Mouse (Mus musculus): Measurements from ENCODE around the gene Tldc1. TPM values are rescaled to one million over a fixed set of nuclear protein-coding genes. Genes with fewer than 3 reads are reported as not detected.

The Tldc1 gene
- polyA plus RNA-seq, 1 experiment from 2014 or later: 17.3 TPM

DNA sequence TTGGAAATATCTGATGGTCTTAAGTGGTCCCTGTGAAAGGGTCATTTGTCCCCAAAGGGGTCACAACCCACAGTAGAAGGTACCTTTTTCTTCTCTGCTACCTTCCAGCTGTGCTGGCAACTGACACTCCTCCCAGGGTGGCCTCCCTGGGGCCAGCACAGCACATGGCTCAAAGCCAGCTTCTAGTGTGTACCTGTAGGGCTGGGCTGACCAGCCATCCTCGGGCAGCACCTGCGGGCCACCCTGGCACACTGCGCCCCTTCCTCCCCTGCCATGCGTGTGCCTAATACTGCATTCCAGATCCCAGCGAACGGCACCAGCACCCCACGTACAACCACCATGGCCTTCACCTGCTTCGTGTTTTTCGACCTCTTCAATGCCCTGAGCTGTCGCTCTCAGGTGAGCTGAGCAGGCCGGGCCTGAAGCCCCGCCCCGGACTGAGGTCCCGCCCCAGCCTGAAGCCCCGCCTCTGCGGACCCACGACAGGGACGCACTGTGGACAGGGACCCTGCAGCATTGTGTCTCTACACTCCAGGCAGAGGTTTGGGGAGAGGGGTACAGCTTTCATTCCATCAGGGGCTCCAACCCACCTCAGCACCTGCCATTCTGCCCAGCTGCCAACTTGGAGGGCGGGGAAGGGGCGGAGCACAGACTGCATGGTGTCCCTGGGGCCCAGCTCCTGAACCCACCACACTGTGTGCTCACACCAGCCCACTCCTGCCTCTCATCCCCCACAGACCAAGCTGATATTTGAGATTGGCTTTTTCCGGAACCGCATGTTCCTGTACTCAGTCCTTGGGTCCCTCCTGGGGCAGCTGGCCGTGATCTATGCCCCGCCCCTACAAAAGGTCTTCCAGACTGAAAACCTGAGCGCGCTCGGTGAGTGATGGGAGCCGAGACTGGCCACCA lies 22.7 kb downstream of the Tldc1 start:
- peaks cover 29% of the 10 kb centered on the region for H3K27me3 ChIP-seq (ENCODE audit: poor library complexity, severe bottlenecking)
- 0 out of 2 replicates have a peak, but pooled peaks cover 1% of the 10 kb centered on the region for H3K36me3 ChIP-seq (replicated peaks)
- WGBS: 17% methylated on average over 28 of the region's 28 CpGs
- no peaks in the 10 kb centered on the region for H3K9me3 ChIP-seq
- H3K4me3 ChIP-seq: peak overlapping the region; percentile 49
- no peak for DNase-seq (ENCODE audit: extremely low spot score, low spot score)
- peaks cover 39% of the 10 kb centered on the region for H3K4me1 ChIP-seq
- H3K27ac ChIP-seq: peak overlapping the region; percentile 53

DNA sequence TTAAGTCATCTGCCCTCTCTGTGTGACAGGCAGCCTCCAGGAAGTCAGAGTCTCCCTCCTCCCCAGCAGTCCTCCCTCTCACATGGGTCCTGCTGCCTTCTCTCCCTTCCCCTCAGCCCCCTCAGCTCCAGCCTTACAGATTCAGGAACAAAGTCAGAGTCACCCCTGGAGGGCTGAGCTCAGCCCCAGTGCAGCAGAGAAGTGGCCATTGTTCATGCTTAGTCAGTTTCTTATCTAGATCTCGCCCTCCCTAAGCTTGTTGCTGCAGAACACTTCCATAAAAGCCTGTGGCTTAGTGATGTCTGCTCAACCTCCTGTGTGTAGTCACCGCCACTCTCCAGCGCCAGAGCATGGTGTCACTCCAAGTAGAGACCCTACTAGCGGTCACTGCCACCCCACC lies 33.6 kb downstream of the Tldc1 start:
- Histone ChIP-seq H3K27ac (no peak overlapping the region), H3K27me3 (ENCODE audit: poor library complexity, severe bottlenecking) (no peaks in the 10 kb centered on the region), H3K4me3 (no peak overlapping the region), H3K36me3 (replicated peaks) (no peaks in the 10 kb centered on the region), H3K9me3 (no peaks in the 10 kb centered on the region), H3K4me1 (peaks cover 16% of the 10 kb centered on the region)
- DNase-seq (ENCODE audit: extremely low spot score, low spot score): no peak
- 89% methylated on average over 4 of the region's 4 CpGs for WGBS

DNA sequence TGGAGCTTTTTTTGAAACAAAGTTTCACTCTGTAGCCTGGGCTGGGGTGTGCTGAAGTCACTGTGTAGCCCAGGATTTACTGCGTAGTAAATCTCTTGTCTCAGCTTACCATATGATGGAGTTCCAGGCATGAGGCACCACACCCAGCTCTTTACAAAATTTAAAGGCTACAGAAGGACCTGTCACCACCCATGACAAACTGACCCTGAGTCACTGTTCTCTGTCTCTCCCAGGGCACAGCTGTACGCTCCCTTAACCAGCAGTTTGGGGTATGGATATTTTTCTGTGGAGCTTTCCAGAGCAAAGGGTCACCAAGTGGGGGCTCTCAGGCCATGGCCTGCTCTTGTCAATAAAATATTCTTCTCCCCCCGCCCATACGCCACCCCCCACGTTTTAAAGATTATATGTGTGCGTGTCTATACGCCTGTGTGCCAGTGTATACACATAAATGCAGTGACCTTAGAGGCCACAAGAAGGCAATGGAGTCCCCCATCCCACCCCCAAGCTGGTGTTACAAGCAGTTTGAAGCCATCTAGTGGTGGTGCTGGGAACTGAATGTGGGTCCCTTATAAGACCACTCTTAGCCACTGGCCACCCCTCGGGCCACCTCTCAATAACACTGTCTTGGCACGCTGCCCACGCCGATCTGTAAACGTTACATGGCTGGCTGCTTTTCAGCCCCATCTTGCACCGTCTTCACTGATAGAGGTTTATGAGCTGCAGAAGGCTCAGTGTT lies 34.8 kb downstream of the Tldc1 start:
- 68% methylated on average over 13 of the region's 13 CpGs for WGBS
- Histone ChIP-seq H3K27me3 (ENCODE audit: poor library complexity, severe bottlenecking) (no peaks in the 10 kb centered on the region), H3K4me3 (no peak overlapping the region), H3K9me3 (no peaks in the 10 kb centered on the region), H3K36me3 (replicated peaks) (no peaks in the 10 kb centered on the region), H3K27ac (no peak overlapping the region), H3K4me1 (peaks cover 16% of the 10 kb centered on the region)
- peak; percentile 56 for DNase-seq (ENCODE audit: extremely low spot score, low spot score)

DNA sequence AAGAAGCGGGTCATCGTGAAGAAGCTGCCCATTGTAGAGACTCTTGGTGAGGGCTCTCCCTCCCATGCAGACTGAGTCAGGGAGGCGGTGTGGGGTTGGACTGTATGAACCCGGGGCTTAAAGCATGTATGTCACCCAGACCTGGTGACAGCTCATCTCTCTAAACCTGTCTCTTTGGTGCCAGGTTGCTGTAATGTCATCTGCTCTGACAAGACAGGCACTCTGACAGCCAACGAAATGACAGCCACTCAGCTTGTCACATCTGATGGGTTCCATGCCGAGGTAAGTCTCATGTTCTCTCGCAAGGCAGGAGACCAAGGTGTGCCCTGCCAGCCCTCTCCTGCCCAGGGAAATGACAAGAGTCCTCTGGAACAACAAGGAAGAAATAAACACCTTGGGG lies 35.8 kb downstream of the Tldc1 start:
- 93% methylated on average over 7 of the region's 7 CpGs for WGBS
- no peak overlapping the region for H3K27ac ChIP-seq
- H3K9me3 ChIP-seq: no peaks in the 10 kb centered on the region
- H3K36me3 ChIP-seq (replicated peaks): no peaks in the 10 kb centered on the region
- H3K4me1 ChIP-seq: peaks cover 16% of the 10 kb centered on the region
- H3K4me3 ChIP-seq: no peak overlapping the region
- no peak for DNase-seq (ENCODE audit: extremely low spot score, low spot score)
- no peaks in the 10 kb centered on the region for H3K27me3 ChIP-seq (ENCODE audit: poor library complexity, severe bottlenecking)

DNA sequence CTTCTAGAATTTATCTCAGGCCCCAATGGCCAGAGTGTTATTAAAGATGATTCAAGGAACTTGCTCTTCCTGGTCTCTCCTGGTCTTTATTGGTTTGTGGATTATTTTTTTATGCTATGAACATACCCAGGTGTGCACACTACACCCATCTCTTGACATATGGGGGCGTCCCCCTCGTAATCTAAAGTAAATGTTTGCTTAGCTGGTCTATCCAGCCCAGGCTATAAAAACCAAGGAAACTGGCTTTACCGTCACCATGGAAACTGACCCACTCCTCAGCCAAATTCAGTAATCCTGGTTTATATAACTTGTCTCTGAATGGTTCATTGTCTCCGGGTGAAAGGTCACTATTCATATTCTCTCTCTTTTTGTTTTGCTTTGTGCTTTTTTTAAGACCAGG lies 37.6 kb downstream of the Tldc1 start:
- Histone ChIP-seq H3K9me3 (no peaks in the 10 kb centered on the region), H3K4me1 (peaks cover 16% of the 10 kb centered on the region), H3K36me3 (replicated peaks) (no peaks in the 10 kb centered on the region), H3K27ac (no peak overlapping the region), H3K27me3 (ENCODE audit: poor library complexity, severe bottlenecking) (no peaks in the 10 kb centered on the region), H3K4me3 (no peak overlapping the region)
- WGBS: 81% methylated on average over 4 of the region's 4 CpGs
- DNase-seq (ENCODE audit: extremely low spot score, low spot score): no peak

DNA sequence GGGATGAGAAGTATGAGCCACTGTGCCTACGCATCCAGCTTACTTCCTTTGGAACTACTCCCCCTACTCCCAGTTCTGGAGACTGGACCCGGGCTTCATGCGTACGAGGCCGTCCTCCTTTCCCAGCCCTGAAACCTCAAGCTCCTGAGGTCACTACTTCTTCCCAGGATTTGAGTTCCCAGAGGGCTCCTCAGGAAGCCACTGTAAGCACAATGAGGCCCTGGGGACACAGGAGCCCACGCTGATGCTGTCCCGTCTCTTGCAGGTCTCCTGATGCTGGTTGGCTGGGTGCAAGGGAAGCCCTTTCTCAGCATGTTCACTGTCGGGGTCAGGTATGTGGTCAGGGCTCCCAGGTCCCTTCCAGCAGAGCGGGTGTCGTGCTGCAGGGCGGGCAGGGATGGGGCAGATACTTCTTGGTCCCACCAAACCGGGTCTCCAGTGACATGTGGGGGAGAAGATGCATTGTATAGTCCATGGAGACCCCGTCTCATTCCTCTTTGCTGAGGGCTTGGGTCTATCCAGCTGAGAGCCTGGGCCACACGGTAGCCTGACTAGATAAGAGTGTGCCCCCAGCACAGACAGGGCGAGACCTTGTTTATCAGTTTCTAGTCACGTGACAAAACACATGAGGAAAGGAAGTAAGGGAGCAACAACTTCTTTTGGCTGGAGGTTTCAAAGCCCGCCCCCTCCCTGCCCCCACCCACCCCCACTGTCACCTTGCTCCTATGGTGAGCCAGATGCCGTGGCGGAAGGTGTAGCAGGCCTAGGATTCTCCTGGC lies 39.9 kb downstream of the Tldc1 start:
- H3K4me3 ChIP-seq: no peak overlapping the region
- WGBS: 81% methylated on average over 19 of the region's 19 CpGs
- peaks cover 17% of the 10 kb centered on the region for H3K4me1 ChIP-seq
- no peaks in the 10 kb centered on the region for H3K36me3 ChIP-seq (replicated peaks)
- no peaks in the 10 kb centered on the region for H3K27me3 ChIP-seq (ENCODE audit: poor library complexity, severe bottlenecking)
- H3K27ac ChIP-seq: no peak overlapping the region
- no peak for DNase-seq (ENCODE audit: extremely low spot score, low spot score)
- no peaks in the 10 kb centered on the region for H3K9me3 ChIP-seq

DNA sequence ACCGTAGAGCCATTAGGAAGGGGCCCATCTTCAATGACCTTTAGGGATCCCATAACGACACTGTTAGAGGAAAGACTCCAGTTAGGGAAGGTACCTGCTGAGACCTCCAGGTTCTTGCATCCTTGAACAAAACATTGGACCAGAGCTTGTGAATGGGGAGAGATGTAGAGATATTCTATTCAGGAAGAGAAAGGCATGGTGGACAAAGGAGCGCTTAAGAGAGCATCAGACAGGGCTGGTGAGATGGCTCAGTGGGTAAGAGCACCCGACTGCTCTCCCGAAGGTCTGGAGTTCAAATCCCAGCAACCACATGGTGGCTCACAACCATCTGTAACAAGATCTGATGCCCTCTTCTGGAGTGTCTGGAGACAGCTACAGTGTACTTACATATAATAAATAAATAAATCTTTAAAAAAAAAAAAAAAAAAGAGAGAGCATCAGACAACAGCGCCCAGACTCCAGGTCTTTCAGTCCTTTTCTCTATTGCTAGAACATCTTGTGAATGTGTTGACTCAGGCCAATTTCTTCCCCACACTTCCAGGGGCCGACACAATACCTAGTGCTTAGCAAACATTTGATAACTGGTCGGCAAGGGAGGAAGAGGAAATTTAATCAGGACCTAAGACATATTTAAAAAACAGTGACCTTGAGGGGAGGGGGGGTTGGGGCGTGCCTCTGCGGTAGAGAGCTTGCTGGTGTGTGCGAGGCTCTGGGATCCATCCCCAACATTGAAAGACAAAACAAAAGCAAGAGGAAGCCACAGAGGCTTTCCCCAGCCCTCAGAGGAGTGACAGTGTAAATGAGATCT lies 40.9 kb downstream of the Tldc1 start:
- Histone ChIP-seq H3K4me1 (peaks cover 17% of the 10 kb centered on the region), H3K27ac (no peak overlapping the region), H3K4me3 (no peak overlapping the region), H3K9me3 (no peaks in the 10 kb centered on the region), H3K36me3 (replicated peaks) (no peaks in the 10 kb centered on the region), H3K27me3 (ENCODE audit: poor library complexity, severe bottlenecking) (0 out of 2 replicates have a peak, but pooled peaks cover 4% of the 10 kb centered on the region)
- WGBS: 84% methylated on average over 11 of the region's 11 CpGs
- no peak for DNase-seq (ENCODE audit: extremely low spot score, low spot score)

DNA sequence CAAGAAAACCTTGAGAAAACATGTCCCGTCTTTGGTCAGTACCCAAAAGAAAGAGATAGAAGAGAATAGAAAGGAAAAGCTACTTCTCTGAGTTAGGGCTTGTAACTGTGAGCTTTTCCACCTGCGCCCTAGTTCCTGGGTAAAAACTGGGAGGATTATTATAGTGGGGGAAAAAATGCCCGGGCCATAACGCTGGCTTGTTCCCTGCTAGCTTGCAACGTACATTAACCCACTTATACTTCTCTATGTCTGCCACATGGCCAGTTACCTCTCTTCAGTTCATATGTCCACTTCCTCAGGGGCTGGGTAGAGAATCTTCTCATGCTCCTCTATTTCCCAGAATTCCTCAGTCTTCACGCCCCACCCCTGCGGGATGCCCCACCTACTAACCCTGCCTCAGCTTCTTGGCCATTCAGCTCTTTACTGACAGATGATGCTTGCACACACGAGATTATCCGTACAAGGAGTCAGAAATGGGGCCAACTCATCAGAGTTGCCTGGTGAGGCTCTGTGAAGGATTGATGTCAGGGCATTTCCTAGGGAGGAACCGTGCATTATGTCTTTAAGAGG lies 41.8 kb downstream of the Tldc1 start:
- H3K27ac ChIP-seq: no peak overlapping the region

DNA sequence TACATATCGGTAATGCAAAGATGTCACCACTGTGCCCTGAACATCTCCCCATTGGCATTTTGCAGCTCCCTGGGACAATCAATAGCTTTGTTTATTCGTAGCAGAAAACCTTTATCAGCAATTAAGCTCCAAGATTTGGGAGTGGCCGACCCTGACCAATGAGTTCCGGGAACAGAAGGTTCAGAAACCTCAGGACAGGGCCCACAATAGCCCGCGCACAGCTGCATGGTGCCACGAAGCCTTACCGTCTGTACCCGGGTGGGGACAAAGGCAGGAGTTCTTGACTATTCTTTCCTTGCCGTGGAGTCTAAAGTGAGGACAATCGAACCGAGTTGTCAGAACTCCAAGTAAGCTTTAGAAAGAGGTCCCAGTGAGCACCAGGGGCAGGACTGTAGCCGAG lies 46.1 kb downstream of the Tldc1 start:
- WGBS: 83% methylated on average over 13 of the region's 13 CpGs
- Histone ChIP-seq H3K4me3 (no peak overlapping the region), H3K27ac (no peak overlapping the region), H3K9me3 (no peaks in the 10 kb centered on the region), H3K36me3 (replicated peaks) (no peaks in the 10 kb centered on the region), H3K27me3 (ENCODE audit: poor library complexity, severe bottlenecking) (0 out of 2 replicates have a peak, but pooled peaks cover 4% of the 10 kb centered on the region), H3K4me1 (peaks cover 9% of the 10 kb centered on the region)
- DNase-seq (ENCODE audit: extremely low spot score, low spot score): no peak

More for the DNA sequence above, 41.8 kb downstream of the Tldc1 start:
- H3K36me3 ChIP-seq (replicated peaks): no peaks in the 10 kb centered on the region
- H3K4me1 ChIP-seq: peaks cover 15% of the 10 kb centered on the region
- H3K27me3 ChIP-seq (ENCODE audit: poor library complexity, severe bottlenecking): 0 out of 2 replicates have a peak, but pooled peaks cover 4% of the 10 kb centered on the region
- no peaks in the 10 kb centered on the region for H3K9me3 ChIP-seq
- no peak for DNase-seq (ENCODE audit: extremely low spot score, low spot score)
- 90% methylated on average over 10 of the region's 10 CpGs for WGBS
- H3K4me3 ChIP-seq: no peak overlapping the region

DNA sequence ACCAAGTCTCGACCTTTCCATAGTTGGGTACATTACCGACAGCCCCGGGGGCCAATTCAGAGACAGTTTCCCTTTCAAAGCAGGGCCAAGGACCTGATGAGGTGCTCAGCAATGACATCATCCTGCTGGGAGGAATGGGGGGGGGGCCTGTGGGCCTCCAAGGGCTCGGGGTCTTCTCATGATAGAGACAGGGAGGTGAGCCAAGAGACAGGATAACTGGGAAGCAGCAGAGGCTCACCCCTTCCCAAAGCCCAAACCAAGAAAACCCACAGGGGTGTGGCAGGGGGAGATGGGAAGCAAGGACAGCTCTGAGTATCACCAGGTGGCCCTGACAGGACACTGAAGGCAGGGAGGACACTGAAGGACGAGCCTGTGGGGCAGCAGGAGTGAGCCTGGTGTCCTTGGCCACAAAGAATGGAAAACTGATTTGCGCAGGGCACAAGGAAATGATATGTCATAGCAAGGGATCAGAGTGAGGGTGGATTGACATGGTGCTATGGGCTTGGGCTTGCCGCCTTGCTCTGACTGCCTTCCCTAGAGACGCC lies 49.8 kb downstream of the Tldc1 start:
- Histone ChIP-seq H3K9me3 (no peaks in the 10 kb centered on the region), H3K36me3 (replicated peaks) (no peaks in the 10 kb centered on the region), H3K4me3 (no peak overlapping the region), H3K27ac (no peak overlapping the region), H3K4me1 (peaks cover 4% of the 10 kb centered on the region; the same call in 1 of the 2 replicates), H3K27me3 (ENCODE audit: poor library complexity, severe bottlenecking) (0 out of 2 replicates have a peak, but pooled peaks cover 4% of the 10 kb centered on the region)
- no peak for DNase-seq (ENCODE audit: extremely low spot score, low spot score)
- WGBS: 87% methylated on average over 8 of the region's 8 CpGs

DNA sequence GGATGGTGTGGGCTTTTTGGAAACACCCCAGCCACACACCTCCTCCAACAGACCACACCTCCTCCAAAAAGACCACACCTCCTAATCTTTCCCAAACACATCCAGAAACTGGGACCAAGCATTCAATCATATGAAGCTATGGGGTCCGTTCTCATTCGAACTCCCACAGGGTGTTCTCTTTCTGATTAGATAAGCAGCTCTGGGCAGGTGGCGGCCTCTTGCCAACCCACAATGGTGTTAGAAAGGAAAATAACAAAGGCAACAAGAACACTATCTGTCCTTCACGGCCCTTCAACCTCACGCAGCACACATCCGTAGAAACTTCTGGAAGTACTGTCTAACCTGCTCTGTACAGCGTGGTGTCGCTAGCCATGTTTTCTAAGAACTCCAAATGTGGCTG lies 51.1 kb downstream of the Tldc1 start:
- no peaks in the 10 kb centered on the region for H3K9me3 ChIP-seq
- WGBS: 90% methylated on average over 8 of the region's 8 CpGs
- H3K4me1 ChIP-seq: peaks cover 8% of the 10 kb centered on the region
- no peak overlapping the region for H3K27ac ChIP-seq
- no peaks in the 10 kb centered on the region for H3K36me3 ChIP-seq (replicated peaks)
- 0 out of 2 replicates have a peak, but pooled peaks cover 2% of the 10 kb centered on the region for H3K27me3 ChIP-seq (ENCODE audit: poor library complexity, severe bottlenecking)
- no peak for DNase-seq (ENCODE audit: extremely low spot score, low spot score)
- no peak overlapping the region for H3K4me3 ChIP-seq
